Mouse (Mus musculus) intestine, embryonic 14.5 days (tissue): ENCODE measurements around the gene Rpgrip1. TPM values are rescaled to one million over a fixed set of nuclear protein-coding genes. Genes with fewer than 3 reads are reported as not detected.
"Not testable (repeated sequence)": the region's sequence is repeated elsewhere in the genome, so short reads cannot be mapped to it uniquely, and the experiment has no call there.

ENCODE experiments used
- ATAC-seq: fragments of 200-750 bp; cut with Nextera tagmentation; replicated peaks from 2 replicates; pipeline ENCODE4 v1.8.0; 2017; ENCODE audit warnings: low read depth, moderate number of reproducible peaks, moderate TSS enrichment, moderate library complexity; ENCODE audit not compliant: low FRiP score, low TSS enrichment
- DNase-seq: peaks from one replicate; pipeline ENCODE4 v3.0.0-alpha.2; 2018; ENCODE audit warnings: low spot score
- H3K27ac ChIP-seq: fragments of 300-500 bp; sonication (generic); 2 replicates; pipeline ENCODE4 v1.5.1; 2014; ENCODE audit warnings: low read depth, mild to moderate bottlenecking, control low read depth
- H3K27me3 ChIP-seq: fragments of 300-500 bp; sonication (generic); replicated peaks from 2 replicates; pipeline ENCODE4 v1.6.1; 2014; ENCODE audit warnings: low read length, control low read depth; ENCODE audit not compliant: control insufficient read depth, insufficient read depth
- H3K36me3 ChIP-seq: fragments of 300-500 bp; sonication (generic); 2 replicates; pipeline ENCODE4 v1.6.1; 2014; ENCODE audit warnings: low read length, control low read depth; ENCODE audit not compliant: control insufficient read depth, insufficient read depth
- H3K4me1 ChIP-seq: fragments of 300-500 bp; sonication (generic); replicated peaks from 2 replicates; pipeline ENCODE4 v1.6.1; 2014; ENCODE audit warnings: low read length, control low read depth, mixed read lengths; ENCODE audit not compliant: control insufficient read depth, insufficient read depth
- H3K4me2 ChIP-seq: fragments of 300-500 bp; sonication (generic); 2 replicates; pipeline ENCODE4 v1.6.1; 2014; ENCODE audit warnings: low read length
- H3K4me3 ChIP-seq: fragments of 300-500 bp; sonication (generic); 2 replicates; pipeline ENCODE4 v1.5.1; 2014; ENCODE audit warnings: low read depth, low read length, control low read depth, mixed read lengths
- H3K9ac ChIP-seq: fragments of 300-500 bp; sonication (generic); 2 replicates; pipeline ENCODE4 v1.6.1; 2014; ENCODE audit warnings: mild to moderate bottlenecking, low read length
- H3K9me3 ChIP-seq: fragments of 300-500 bp; sonication (generic); 2 replicates; pipeline ENCODE4 v1.6.1; 2016; ENCODE audit warnings: low read length, control low read depth; ENCODE audit not compliant: control insufficient read depth
- WGBS: fragments of 180-500 bp; shearing (Covaris S2); extraction: QIAGEN DNeasy Blood & Tissue Kit; methylation state at CpG from one replicate; pipeline ENCODE4 v1.1.7; 2014; 5-methylcytosine and 5-hydroxymethylcytosine counted together
- polyA plus RNA-seq: library from polyadenylated mRNA; unstranded; fragments of >200 nt; fragmentation: Nextera tagmentation; extraction: Ambion mirVana; gene quantifications from 2 replicates; pipeline ENCODE4 v1.2.1, GENCODE M21; 2014

Gene Rpgrip1
- polyA plus RNA-seq = 76.9 and 83.0 TPM in 2 replicates

DNA sequence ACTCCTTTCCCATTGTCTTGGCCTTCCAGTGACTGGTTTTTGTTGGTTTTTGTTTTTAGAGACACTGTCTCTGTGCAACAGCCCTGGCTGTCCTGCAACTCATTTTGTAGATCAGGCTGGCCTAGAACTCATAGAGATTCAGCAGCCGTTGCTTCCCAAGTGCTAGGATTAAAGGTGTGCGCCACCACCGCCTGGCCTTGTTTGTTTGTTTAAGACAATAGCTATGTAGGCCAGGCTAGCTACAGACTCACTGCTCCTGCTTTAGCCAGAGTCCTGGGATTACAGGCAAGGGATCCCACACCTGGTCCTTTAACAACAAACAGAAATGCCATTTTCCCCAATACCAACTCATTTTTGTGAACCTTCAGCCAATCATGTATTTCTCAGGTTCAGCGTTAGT is at the start of gene Rpgrip1:
TSS of gene Rpgrip1 (plus strand) at position 359 of the 400 bp plus-strand sequence.
- no peak within 1 kb of the TSS for H3K4me2 ChIP-seq
- no peaks in the 10 kb centered on the region for H3K27me3 ChIP-seq
- H3K4me1 ChIP-seq = peaks cover 8% of the 10 kb centered on the region; the same call in 1 of the 2 replicates
- DNase-seq (no peak), ATAC-seq (no peak)
- H3K36me3 ChIP-seq = no peaks in the 10 kb centered on the region
- no peak within 1 kb of the TSS for H3K9ac ChIP-seq
- no peaks in the 10 kb centered on the region for H3K9me3 ChIP-seq
- H3K4me3 ChIP-seq = no peak within 1 kb of the TSS
- H3K27ac ChIP-seq = no peak within 1 kb of the TSS
- 84% methylated on average over 4 of the region's 4 CpGs for WGBS

DNA sequence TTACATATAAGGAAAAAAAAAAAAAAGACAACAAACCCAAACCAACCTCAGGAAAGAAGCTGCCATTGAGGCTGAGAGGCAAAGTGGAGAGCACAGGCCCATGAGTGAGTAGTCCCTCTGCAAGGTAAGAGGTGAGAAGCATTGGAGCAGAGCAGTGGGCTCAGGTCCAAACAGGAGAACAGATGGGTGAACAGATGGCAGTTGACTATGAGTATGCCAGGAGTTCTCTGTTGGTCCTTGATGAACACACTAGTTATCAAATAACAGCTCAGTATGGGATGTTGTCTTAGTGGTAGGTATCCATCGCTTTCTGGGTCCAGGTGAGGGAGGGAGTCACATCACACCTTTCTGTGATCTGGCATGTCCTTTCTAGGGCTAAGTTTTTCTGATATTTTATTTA is 49.7 kb upstream of the Rpgrip1 start:
- H3K4me3 ChIP-seq = no peak overlapping the region
- H3K4me1 ChIP-seq = no peaks in the 10 kb centered on the region
- ATAC-seq = no peak
- no peaks in the 10 kb centered on the region for H3K27me3 ChIP-seq
- no peak overlapping the region for H3K9ac ChIP-seq
- 81% methylated on average over 1 of the region's 1 CpGs for WGBS
- H3K36me3 ChIP-seq = no peaks in the 10 kb centered on the region
- no peaks in the 10 kb centered on the region for H3K9me3 ChIP-seq
- H3K27ac ChIP-seq = no peak overlapping the region
- DNase-seq = no peak
- H3K4me2 ChIP-seq = no peak overlapping the region

DNA sequence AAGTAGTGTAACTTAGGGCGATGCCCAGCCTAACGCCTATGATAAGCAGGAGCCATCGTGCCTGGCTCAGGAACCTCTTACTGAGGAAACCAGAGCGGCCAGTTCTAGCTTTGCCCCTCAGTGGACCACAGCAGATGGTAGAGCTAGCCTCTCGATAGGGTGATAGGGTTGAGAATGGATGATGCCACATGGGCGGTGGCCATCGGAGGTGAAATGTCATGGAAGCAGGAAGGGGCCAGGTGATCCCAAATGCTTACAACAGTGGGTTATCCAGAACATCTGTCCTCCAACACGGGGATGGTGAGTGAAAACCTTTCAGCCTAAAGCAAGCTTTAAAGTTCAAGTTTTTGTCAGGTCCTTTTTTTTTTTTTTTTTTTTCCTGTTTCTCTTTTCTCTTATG is 48.7 kb upstream of the Rpgrip1 start:
- no peaks in the 10 kb centered on the region for H3K4me1 ChIP-seq
- no peaks in the 10 kb centered on the region for H3K9me3 ChIP-seq
- H3K36me3 ChIP-seq = no peaks in the 10 kb centered on the region
- no peaks in the 10 kb centered on the region for H3K27me3 ChIP-seq
- DNase-seq (no peak), ATAC-seq (no peak)
- no peak overlapping the region for H3K4me3 ChIP-seq
- WGBS = 80% methylated on average over 8 of the region's 8 CpGs
- H3K4me2 ChIP-seq = no peak overlapping the region
- no peak overlapping the region for H3K9ac ChIP-seq
- no peak overlapping the region for H3K27ac ChIP-seq

- H3K27ac ChIP-seq = no peak overlapping the region
- H3K4me1 ChIP-seq = no peaks in the 10 kb centered on the region
- DNase-seq (no peak), ATAC-seq (no peak)
- H3K4me2 ChIP-seq = no peak overlapping the region
- H3K27me3 ChIP-seq = no peaks in the 10 kb centered on the region
- WGBS = 55% methylated on average over 4 of the region's 4 CpGs
- no peak overlapping the region for H3K4me3 ChIP-seq
- no peaks in the 10 kb centered on the region for H3K9me3 ChIP-seq
- H3K9ac ChIP-seq = no peak overlapping the region
- peaks cover 5% of the 10 kb centered on the region; the same call in 1 of the 2 replicates for H3K36me3 ChIP-seq
Observed at GRCm38 (mm10) chr14:52066135-52066534, 44.4 kb upstream of the Rpgrip1 start.

DNA sequence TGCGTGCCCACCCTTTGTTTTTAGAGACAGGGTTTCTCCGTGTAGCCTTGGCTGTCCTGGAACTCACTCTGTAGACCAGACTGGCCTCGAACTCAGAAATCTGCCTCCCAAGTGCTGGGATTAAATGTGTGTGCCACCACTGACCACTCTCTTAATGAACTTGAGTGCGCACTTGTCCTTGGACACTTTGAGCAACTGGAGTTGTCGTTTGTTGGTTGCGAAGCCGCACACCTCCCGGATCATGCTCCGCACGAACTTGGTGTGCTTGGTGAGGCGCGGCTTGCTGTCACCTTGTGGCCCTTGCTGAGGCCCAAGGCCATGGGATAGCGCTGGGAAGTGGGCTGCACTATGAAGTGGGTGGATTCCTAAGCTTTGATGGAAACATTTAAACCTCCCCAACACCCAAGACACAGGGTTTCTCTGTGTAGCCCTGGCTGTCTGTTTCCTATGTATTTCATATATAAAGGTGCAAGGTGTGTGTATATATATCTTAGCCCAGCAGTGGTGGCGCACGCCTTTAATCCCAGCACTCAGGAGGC is 38.8 kb upstream of the Rpgrip1 start:
- ATAC-seq = peak; percentile 30; the same call in 1 of the 2 replicates
- H3K27ac ChIP-seq = no peak overlapping the region
- no peak overlapping the region for H3K4me3 ChIP-seq
- peaks cover 58% of the 10 kb centered on the region for H3K36me3 ChIP-seq
- 95% methylated on average over 15 of the region's 15 CpGs for WGBS
- no peak overlapping the region for H3K4me2 ChIP-seq
- no peak overlapping the region for H3K9ac ChIP-seq
- H3K27me3 ChIP-seq = no peaks in the 10 kb centered on the region
- no peaks in the 10 kb centered on the region for H3K9me3 ChIP-seq
- no peak for DNase-seq
- H3K4me1 ChIP-seq = no peaks in the 10 kb centered on the region

- Histone ChIP-seq H3K4me1 (no peaks in the 10 kb centered on the region), H3K27me3 (no peaks in the 10 kb centered on the region), H3K9ac (no peak overlapping the region), H3K4me3 (no peak overlapping the region), H3K4me2 (no peak overlapping the region), H3K36me3 (peaks cover 88% of the 10 kb centered on the region), H3K9me3 (no peaks in the 10 kb centered on the region), H3K27ac (no peak overlapping the region)
- DNase-seq (no peak), ATAC-seq (no peak)
Observed at GRCm38 (mm10) chr14:52083083-52083482, 27.4 kb upstream of the Rpgrip1 start.

GRCm38 (mm10) chr14:52094533-52094932 is 16.0 kb upstream of the Rpgrip1 start:
- H3K4me1 ChIP-seq = no peaks in the 10 kb centered on the region
- DNase-seq (no peak), ATAC-seq (no peak)
- H3K9ac ChIP-seq = no peak overlapping the region
- no peaks in the 10 kb centered on the region for H3K27me3 ChIP-seq
- no peak overlapping the region for H3K27ac ChIP-seq
- H3K36me3 ChIP-seq = peaks cover 72% of the 10 kb centered on the region
- no peak overlapping the region for H3K4me2 ChIP-seq
- WGBS = 75% methylated on average over 1 of the region's 1 CpGs
- H3K9me3 ChIP-seq = no peaks in the 10 kb centered on the region
- H3K4me3 ChIP-seq = no peak overlapping the region

DNA sequence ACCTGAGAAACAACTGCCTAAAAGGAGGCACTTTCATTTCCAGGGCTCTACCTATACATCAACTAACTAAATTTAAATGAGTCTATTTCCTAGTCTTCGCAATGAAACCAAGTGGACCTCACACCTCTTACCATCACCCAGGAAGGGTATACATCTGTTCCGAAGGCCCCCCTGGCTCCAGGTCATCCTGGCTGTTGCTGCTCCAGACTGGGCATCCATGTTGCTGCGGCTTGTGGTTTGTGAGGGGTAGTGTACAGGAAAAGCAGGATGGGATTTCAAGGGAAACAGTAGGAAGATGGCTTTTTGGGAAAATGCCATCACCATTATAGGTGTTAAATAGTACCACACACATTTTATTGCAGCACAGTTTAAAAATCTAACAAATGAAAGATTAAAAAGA is 13.3 kb upstream of the Rpgrip1 start:
- H3K27ac ChIP-seq, ATAC-seq, H3K4me3 ChIP-seq, H3K9me3 ChIP-seq, H3K9ac ChIP-seq, DNase-seq, H3K27me3 ChIP-seq, H3K4me2 ChIP-seq: not testable (repeated sequence)
- Histone ChIP-seq H3K36me3 (peaks cover 58% of the 10 kb centered on the region), H3K4me1 (peaks cover 14% of the 10 kb centered on the region)
- 94% methylated on average over 3 of the region's 3 CpGs for WGBS

- not testable (repeated sequence) for DNase-seq, H3K27me3 ChIP-seq, H3K9ac ChIP-seq, H3K4me3 ChIP-seq, H3K27ac ChIP-seq, ATAC-seq, H3K4me2 ChIP-seq, H3K9me3 ChIP-seq
- peaks cover 16% of the 10 kb centered on the region for H3K4me1 ChIP-seq
- WGBS = 85% methylated on average over 3 of the region's 3 CpGs
- H3K36me3 ChIP-seq = peaks cover 47% of the 10 kb centered on the region
Observed at GRCm38 (mm10) chr14:52098387-52098786, 12.1 kb upstream of the Rpgrip1 start.
